Mouse (Mus musculus) embryonic fibroblast, embryonic 13.5 days (primary cell): ENCODE data around the gene Bcar3.

ENCODE experiments used
- CTCF ChIP-seq: IDR thresholded peaks from 2 replicates; pipeline ENCODE4 v1.5.1; 2011; ENCODE audit warnings: mild to moderate bottlenecking, control low read depth, low read length, moderate library complexity, borderline replicate concordance; ENCODE audit not compliant: insufficient read depth
- POLR2A ChIP-seq: IDR thresholded peaks from 2 replicates; pipeline ENCODE4 v1.6.1; 2011; ENCODE audit warnings: low read depth, mild to moderate bottlenecking, control low read depth, low read length, moderate library complexity

- TF ChIP-seq CTCF (peak; percentile 92), POLR2A (no peak)
Measured at GRCm38 (mm10) chr3:122509084-122509483, 215.1 kb downstream of the Bcar3 start.
